Mouse (Mus musculus) embryonic fibroblast, embryonic 13.5 days (primary cell): ENCODE measurements at regions not wholly inside any gene's neighbourhood (a gene's known extent, or its start where the extent isn't known, plus 50 kb on each side); places are given as distances from the start of the nearest gene placed in this dataset.

Experiments used
- CTCF ChIP-seq: IDR thresholded peaks from 2 replicates; pipeline ENCODE4 v1.5.1; 2011; ENCODE audit warnings: mild to moderate bottlenecking, control low read depth, low read length, moderate library complexity, borderline replicate concordance; ENCODE audit not compliant: insufficient read depth
- POLR2A ChIP-seq: IDR thresholded peaks from 2 replicates; pipeline ENCODE4 v1.6.1; 2011; ENCODE audit warnings: low read depth, mild to moderate bottlenecking, control low read depth, low read length, moderate library complexity

GRCm38 (mm10) chr6:89066588-89066987 is 164.5 kb downstream of the Tpra1 start:
- TF ChIP-seq POLR2A, result no peak
- no peak for TF ChIP-seq CTCF
